Mouse (Mus musculus) gastrocnemius, adult 2 months (tissue): Measurements from ENCODE around the gene Trip12. TPM values are rescaled to one million over a fixed set of nuclear protein-coding genes. Genes with fewer than 3 reads are reported as not detected.

Experiments used
- DNase-seq: peaks from one replicate; pipeline ENCODE4 v3.0.0; 2022
- H3K27ac ChIP-seq: fragments of 200-600 bp; 2 replicates; pipeline ENCODE4 v1.8.1; 2022; ENCODE audit warnings: mild to moderate bottlenecking
- H3K4me3 ChIP-seq: fragments of 200-600 bp; 2 replicates; pipeline ENCODE4 v1.8.1; 2022; ENCODE audit warnings: mild to moderate bottlenecking, moderate library complexity
- CTCF ChIP-seq: fragments of 200-600 bp; IDR thresholded peaks from 2 replicates; pipeline ENCODE4 v1.8.1; 2022; ENCODE audit warnings: antibody characterized with exemption, mild to moderate bottlenecking, moderate library complexity
- intact Hi-C: fragments of 180-260 bp; cut with DNase I; formaldehyde crosslinking; loops from one replicate; pipeline ENCODE4 v1.15.1; 2025
- long read RNA-seq, 2 experiments: library from polyadenylated mRNA; stranded (forward); transcript quantifications; one replicate each; pipeline ENCODE4 v2.0.0; 2021
- total RNA-seq, 2 experiments: library from RNA; stranded (reverse); gene quantifications; 2 replicates each; pipeline ENCODE4 v1.2.3; 2021

Gene Trip12
- total RNA-seq = 100 to 1,000 TPM; 194 to 206 TPM
- long read RNA-seq, experiment 1, full-length matches to known transcripts = 15 of 99 reads
- long read RNA-seq, experiment 1, partial matches to known transcripts = 27 of 99 reads
- long read RNA-seq, experiment 1, other reads (novel, unspliced or antisense) = 57 of 99 reads
- long read RNA-seq, experiment 2, full-length matches to known transcripts = 12 of 86 reads
- long read RNA-seq, experiment 2, partial matches to known transcripts = 26 of 86 reads
- long read RNA-seq, experiment 2, other reads (novel, unspliced or antisense) = 48 of 86 reads

GRCm38 (mm10) chr1:84840018-84840664 is at the start of gene Trip12:
Gene Trip12 (minus strand): TSS chr1:84840516.
- intact Hi-C loops = loop anchor here (5.0 kb wide), 1 partner anchor 103 kb away; no protein-coding TSS in a partner anchor
- DNase-seq = no peak
- Histone ChIP-seq H3K4me3 (peak within 1 kb of the TSS; percentile 89), H3K27ac (peak within 1 kb of the TSS; percentile 98)
- no peak for TF ChIP-seq CTCF

- intact Hi-C loops = no loop called here
- H3K27ac ChIP-seq = no peak overlapping the region
- DNase-seq = no peak
- no peak for TF ChIP-seq CTCF
- no peak overlapping the region for H3K4me3 ChIP-seq
These were observed 49.7 kb upstream of the Trip12 start for GRCm38 (mm10) chr1:84890005-84890393.

- no peak for TF ChIP-seq CTCF
- intact Hi-C loops = no loop called here
- DNase-seq = no peak
- Histone ChIP-seq H3K4me3 (no peak overlapping the region), H3K27ac (no peak overlapping the region)
These were observed 49.2 kb upstream of the Trip12 start for GRCm38 (mm10) chr1:84889330-84890004.

- intact Hi-C loops = no loop called here
- Histone ChIP-seq H3K27ac (no peak overlapping the region), H3K4me3 (no peak overlapping the region)
- TF ChIP-seq CTCF = peak; percentile 35; the same call in 1 of the 2 replicates
- no peak for DNase-seq
These were observed 45.6 kb upstream of the Trip12 start for GRCm38 (mm10) chr1:84885921-84886320.

GRCm38 (mm10) chr1:84885174-84885573 is 44.9 kb upstream of the Trip12 start:
- intact Hi-C loops = no loop called here
- TF ChIP-seq CTCF = peak; percentile 64
- Histone ChIP-seq H3K4me3 (no peak overlapping the region), H3K27ac (no peak overlapping the region)
- no peak for DNase-seq

- intact Hi-C loops = loop anchor here (5.0 kb wide), 1 partner anchor 152 kb away; no protein-coding TSS in a partner anchor
These were observed 43.6 kb upstream of the Trip12 start for GRCm38 (mm10) chr1:84883889-84884288.

GRCm38 (mm10) chr1:84882937-84883336 is 42.6 kb upstream of the Trip12 start:
- no peak overlapping the region for H3K27ac ChIP-seq
- DNase-seq = no peak
- TF ChIP-seq CTCF = no peak
- H3K4me3 ChIP-seq = no peak overlapping the region
- intact Hi-C loops = loop anchor here (5.0 kb wide), 1 partner anchor 151 kb away; no protein-coding TSS in a partner anchor

More at GRCm38 (mm10) chr1:84883889-84884288, 43.6 kb upstream of the Trip12 start:
- H3K4me3 ChIP-seq = no peak overlapping the region
- H3K27ac ChIP-seq = no peak overlapping the region
- TF ChIP-seq CTCF = no peak
- no peak for DNase-seq

GRCm38 (mm10) chr1:84882066-84882532 is 41.8 kb upstream of the Trip12 start:
- Histone ChIP-seq H3K27ac (no peak overlapping the region), H3K4me3 (no peak overlapping the region)
- TF ChIP-seq CTCF = no peak
- DNase-seq = no peak
- intact Hi-C loops = loop anchor here (5.0 kb wide), 1 partner anchor 150 kb away; no protein-coding TSS in a partner anchor

- peak; percentile 52 for TF ChIP-seq CTCF
- Histone ChIP-seq H3K4me3 (no peak overlapping the region), H3K27ac (no peak overlapping the region)
- no peak for DNase-seq
- intact Hi-C loops = loop anchor here (5.0 kb wide), 1 partner anchor 149 kb away; no protein-coding TSS in a partner anchor
These were observed 41.1 kb upstream of the Trip12 start for GRCm38 (mm10) chr1:84881248-84882065.

GRCm38 (mm10) chr1:84879571-84880120 is 39.3 kb upstream of the Trip12 start:
- no peak for TF ChIP-seq CTCF
- Histone ChIP-seq H3K4me3 (no peak overlapping the region), H3K27ac (no peak overlapping the region)
- intact Hi-C loops = loop anchor here (5.0 kb wide), 1 partner anchor 147 kb away; no protein-coding TSS in a partner anchor
- DNase-seq = no peak

- DNase-seq = no peak
- Histone ChIP-seq H3K27ac (no peak overlapping the region), H3K4me3 (no peak overlapping the region)
- intact Hi-C loops = no loop called here
- TF ChIP-seq CTCF = no peak
These were observed 37.3 kb upstream of the Trip12 start for GRCm38 (mm10) chr1:84877590-84877989.

- H3K27ac ChIP-seq = no peak overlapping the region
- no peak overlapping the region for H3K4me3 ChIP-seq
- intact Hi-C loops = no loop called here
These were observed 32.6 kb upstream of the Trip12 start for GRCm38 (mm10) chr1:84872939-84873338.

More at GRCm38 (mm10) chr1:84872939-84873338, 32.6 kb upstream of the Trip12 start:
- DNase-seq = no peak
- no peak for TF ChIP-seq CTCF
